Mouse (Mus musculus): ENCODE results near the gene Trim44.

The Trim44 gene

DNA sequence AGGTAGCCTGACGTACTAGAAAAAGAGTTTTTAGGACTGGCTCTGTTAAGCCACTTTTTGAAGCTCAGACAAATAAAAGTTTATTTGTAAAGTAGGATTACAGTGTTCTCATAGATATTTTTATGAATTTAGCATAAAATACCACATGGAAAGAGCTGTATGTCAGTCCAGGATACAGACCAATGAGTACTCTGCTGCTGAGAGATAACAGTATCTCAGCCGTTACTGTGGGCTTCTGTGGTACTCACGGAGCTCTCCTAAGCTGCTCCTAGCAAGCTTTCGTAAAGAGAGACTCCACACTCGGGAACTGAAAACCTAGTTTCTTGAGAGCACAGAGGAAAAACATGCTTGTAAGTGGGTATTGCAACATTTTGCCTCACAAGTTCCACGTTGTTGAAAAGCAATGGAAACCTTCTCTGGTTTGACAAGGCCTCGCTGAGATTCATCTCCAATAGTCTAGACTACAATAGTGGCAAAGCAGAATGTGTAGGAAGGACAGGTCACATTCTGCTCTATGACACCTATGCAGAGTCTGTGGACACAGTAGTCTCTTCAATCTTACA is 41.6 kb downstream of the Trim44 start:
- no peak for DNase-seq (ENCODE audit: inconsistent ontology term)

DNA sequence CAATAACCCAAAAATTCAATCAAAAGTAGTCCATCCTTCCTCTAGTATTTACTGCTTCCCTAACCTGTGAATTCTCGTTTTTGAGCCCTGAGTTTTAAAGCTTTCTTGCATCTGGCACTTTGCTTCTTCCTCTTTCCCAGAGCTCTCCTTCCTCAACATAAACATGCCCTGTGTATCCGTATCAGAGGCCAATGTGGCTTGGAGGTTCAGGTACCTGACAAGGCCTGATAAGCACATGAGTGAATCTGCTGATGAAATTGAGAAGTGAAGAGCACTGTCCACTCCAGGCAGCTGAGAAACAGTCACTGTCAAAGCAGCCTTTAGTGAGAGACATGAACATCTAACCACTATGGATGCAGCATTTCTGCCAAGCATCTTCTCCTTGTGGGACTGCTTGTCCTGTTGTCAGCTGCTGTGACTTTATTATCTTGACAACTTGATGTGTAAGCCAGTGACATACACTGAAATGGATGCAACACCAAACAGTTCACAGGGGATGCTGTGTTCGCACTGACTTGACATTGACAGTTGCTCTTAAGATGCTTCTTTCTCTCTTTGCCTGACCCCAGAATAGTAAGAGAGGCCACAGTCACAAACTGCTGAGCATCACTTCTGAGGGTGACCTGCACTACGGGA is 42.9 kb downstream of the Trim44 start:
- no peak for DNase-seq (ENCODE audit: inconsistent ontology term)

DNA sequence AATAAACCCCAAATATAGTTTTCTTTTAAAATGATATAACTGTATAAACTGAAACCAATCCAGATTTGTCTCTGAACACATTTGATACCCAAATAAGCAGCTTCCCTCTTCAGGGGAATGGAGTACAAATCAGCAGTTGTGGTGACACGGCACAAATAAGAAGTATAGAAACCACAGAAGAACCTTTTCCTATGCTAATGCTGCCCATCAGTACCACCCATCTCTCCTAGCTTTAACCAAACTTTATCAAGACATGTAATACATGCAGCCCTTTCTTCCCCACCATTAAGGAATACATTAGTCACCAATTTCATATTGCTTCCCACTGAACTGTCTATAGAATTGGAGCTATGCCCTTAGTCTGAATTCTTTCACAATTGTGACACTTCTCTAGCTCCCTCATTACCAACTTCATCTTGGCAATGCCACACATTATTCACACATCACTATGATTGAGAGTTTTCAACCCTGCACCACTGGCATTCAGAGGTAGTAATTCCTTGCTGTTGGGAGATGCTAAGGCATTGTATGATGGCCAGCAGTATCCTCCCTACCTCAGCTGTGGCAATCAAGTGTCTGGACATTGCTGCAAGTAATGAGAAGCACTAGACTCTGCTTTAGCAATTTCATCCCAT is 44.6 kb downstream of the Trim44 start:
- DNase-seq (ENCODE audit: inconsistent ontology term) = peak; percentile 56

DNA sequence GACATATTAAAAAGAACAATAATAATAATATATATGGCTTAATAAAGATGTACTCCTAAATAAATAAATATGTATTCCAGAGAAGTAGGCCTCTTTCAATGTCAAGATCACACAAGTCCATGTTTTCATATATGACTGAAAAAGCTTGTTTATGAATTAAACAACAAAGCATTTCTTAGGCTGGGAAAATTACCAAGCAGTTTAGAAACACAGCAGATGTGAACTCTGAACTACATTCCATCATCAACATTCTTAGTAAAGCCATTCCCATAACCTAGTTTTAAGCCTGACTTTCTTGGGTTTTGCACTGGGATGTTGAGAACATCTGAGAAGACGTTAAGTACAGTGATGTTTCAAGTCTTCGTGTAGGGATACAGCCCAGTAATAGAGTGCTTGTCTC is 45.4 kb downstream of the Trim44 start:
- DNase-seq (ENCODE audit: inconsistent ontology term) = no peak

DNA sequence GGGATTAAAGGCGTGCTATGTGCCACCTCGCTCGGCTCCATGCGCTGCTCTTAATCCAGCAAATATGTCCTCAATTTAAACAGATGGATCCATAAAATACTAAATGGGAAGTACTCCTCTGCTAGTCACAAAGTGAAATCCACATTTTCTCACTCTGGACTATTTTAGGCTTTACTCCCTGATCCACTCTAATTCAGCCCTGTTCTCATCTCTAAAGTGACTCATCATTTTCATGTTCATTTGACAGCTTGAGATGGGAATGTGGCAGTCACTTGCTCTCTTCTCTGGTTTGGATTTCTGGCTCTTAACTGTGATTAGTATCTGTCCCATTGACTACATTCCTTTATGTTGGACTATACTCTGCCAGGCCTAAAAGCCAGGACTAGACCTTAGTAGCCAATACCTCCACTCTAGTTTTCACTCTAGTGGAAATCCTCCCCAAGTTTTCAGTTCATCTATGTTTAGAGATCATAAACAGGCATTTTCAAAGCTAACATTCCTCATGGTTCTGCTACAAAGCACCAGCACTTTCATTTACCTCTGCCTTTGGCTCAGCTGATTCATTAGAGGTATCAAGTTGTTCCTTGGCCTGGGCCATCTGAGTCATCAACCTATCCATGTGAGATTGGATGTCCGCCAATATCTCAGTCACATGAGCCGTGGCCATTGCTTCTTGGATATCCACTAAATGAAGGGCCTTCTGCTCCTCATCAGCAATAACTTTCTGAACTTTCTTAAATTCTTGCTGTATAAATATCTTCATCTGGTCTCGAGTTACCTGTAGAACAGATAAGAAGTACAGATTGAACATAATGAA is 50.5 kb downstream of the Trim44 start:
- DNase-seq (ENCODE audit: inconsistent ontology term) = peak; percentile 78

DNA sequence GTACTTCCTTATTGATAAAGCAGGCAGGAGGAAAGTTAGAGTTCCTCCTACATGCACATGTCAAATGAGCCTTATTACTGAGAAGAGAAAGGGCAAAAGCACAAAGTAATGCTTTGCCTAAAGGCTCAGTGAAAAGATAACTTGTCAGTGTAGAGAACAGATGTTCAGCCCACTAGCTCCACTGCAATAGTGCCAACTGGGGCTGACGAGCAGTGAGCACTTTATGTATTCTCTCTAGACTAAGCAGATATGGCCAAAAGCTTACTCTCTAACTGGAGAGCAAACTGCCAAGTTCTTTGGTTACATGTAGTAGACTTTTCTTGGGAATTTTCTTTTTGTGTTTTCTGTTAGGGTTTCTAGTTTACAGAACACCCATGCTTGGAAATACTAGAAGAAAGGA is 53.6 kb downstream of the Trim44 start:
- no peak for DNase-seq (ENCODE audit: inconsistent ontology term)

DNA sequence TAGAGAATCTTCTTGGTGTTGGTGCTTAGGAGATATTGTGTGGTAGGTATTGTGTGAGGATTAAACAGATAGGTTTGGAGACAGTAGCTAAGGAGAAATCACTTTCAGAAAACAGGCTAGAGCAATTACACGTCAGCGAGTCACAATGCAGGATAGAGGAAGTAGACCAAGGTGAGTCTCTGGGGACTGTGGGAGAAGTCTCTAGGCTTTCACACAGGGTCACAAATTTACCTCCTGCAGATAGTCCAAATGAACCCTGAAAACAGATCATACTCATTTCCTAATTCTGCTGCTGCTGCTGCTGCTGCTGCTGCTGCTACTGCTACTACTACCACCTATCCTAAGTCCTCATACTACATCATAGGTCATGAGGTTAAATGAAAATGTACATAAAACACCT is 66.2 kb downstream of the Trim44 start:
- DNase-seq (ENCODE audit: inconsistent ontology term) = no peak

DNA sequence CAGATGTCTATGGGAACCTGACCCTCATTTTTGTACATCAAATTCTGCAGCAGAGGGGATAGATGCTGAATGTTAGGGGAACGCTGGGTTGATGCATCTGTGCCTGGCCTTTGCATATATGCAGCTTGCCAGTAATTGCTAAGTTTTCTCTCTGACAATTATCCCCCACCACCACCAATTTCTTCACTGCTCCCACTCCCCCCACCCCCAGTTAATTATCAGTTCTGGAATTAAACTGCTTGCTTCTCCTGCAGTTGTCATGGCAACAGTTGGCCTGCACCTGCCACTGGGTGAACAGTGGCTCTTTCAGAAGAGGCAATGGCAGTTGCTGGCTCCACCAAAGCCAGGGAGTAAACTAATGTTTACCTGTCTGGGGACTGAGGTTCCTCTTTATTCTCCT is 70.8 kb downstream of the Trim44 start:
- DNase-seq (ENCODE audit: inconsistent ontology term) = no peak

DNA sequence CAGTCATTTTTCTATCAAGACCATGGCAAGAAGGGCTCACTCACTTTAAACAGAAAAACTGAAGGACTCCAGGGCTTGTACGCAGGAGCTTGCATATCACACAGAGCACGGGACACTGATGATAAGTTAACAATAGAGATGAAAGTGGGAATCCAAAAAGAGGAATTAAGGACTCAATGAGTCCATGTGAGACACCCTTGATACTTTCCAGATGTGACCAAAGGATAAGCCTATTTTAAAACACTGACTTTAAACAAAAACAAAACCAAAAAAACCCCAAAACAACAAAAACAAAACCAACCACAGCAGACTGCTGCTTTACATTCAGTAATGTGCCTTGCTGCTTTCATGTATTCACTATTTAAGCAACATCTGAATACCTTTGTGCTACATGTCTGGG is 75.7 kb downstream of the Trim44 start:
- DNase-seq (ENCODE audit: inconsistent ontology term) = no peak

DNA sequence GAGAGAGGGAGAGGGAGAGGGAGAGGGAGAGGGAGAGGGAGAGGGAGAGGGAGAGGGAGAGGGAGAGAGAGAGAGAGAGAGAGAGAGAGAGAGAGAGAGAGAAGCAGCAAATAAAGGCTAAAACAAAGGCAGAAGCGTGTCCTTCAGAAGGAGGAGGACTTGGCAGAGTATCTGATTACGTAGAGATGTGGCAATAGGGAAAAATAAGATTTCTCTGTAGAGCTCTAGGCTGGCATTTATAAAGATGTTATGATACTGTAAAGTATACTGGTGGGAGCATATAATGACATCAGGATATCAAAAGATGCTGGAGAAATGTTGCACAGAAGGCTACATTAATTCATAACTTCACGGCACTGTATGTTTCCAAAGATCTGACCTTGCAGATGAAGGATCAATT is 76.5 kb downstream of the Trim44 start:
- DNase-seq (ENCODE audit: inconsistent ontology term) = no peak

DNA sequence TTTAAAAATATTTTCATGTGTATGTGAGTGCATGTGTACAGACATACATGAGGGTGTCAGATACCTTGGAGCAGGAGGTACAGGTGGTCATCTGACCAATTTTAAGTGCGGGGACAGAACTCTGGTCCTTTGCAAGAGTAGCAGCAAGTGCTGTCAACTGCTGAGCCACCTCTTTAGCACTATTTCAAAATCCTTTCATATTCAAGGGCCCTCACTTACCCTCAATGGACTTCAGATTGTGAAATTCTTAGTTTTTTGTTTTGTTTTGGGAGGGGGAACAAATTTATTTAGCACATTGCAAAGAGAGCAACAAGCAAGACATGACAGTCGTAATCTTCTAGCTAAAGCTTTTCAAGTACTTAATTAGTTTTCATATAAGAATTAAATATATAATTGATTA is 81.7 kb downstream of the Trim44 start:
- no peak for DNase-seq (ENCODE audit: inconsistent ontology term)

DNA sequence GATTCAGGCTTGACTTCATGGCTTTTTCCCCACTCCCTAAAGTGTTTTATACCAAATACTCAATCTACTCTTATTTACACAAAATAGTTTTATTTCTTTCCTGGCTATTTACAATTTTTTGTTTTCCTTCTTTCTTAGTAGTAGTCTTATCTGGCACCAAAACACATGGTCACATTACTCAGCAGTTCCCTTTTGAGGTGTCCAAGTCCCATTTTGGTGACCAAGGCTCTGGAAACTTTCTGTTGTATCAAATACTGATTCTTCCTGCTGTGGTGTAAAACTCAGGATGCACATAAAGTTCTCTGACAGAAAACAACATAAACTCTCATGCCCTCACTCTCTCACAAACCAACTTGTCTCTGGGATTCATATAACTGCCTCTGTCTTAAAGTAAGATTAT is 83.3 kb downstream of the Trim44 start:
- DNase-seq (ENCODE audit: inconsistent ontology term) = no peak

DNA sequence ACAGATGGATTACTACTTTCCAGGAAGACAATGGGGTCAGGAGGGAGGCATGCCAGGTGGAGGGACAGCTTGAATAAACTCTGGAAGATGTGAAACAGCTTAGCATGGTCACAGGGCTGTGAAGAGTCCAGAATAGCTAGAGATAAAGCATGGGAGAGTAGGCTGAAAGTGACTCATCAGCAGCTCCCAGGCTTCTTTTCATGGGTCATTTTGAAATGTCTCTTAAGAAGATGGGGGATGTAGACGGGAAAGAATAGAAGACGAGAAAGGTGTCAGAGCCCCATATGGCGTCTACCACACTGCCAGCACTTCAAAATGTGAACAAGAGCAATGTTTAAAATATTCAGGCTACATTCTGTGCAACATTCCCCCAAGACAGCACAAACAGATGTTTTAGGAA is 91.1 kb downstream of the Trim44 start:
- no peak for DNase-seq (ENCODE audit: inconsistent ontology term)

DNA sequence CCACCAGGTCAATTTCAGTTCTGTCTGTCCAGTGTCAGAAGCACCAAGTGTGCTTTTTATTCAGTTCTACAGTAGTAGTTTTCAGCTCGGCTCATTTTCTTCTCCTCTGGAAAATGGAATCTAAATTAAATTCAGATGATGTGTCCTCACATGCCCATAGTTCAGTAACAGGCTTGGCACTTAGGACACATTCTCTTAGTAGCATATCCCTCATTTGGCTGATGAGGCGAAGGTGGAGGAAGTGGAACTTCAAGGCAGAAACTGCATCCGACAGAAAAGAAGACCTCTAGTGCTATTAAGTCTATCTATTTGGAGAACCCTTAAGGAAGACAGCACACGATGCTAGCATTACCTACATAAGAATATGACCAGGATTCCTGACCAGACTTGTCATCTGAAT is 92.5 kb downstream of the Trim44 start:
- no peak for DNase-seq (ENCODE audit: inconsistent ontology term)

DNA sequence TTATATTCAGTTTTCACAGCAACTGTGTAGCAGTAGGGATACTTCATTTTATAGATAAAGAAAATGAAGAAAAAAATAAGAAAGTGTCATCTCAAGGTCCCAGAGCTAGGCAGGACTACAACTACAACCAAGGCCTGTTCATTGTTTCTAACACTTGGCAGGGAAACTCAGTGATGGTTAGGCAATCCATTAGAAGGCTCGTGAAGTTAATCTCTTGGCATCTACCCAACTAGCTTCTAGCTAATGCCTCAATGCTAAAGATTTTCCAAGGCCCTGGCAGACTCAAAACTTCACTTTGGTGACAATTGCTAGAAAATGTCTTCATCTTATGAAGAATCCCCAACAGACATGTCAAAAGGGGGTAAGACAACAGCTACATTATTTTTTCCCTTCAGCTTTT is 93.0 kb downstream of the Trim44 start:
- no peak for DNase-seq (ENCODE audit: inconsistent ontology term)

DNA sequence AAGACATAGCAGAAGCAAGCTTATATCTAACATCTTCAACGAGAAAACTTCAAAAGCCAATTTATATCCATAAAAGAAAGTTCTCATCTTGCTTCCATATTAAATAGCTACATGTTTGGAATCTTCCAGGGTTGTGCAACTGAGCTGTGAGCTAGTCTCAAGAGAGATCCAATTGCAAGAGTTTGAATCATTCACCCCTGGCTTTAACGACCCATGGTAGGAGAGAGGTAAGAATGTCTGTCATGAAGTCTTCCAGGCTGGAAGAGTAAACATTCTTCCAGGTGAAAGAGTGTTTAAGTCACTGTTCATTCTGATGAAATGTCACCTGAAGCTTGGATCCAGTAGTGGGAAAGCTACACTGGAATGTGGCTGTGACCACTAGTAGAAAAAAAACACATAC is 93.6 kb downstream of the Trim44 start:
- DNase-seq (ENCODE audit: inconsistent ontology term) = no peak

DNA sequence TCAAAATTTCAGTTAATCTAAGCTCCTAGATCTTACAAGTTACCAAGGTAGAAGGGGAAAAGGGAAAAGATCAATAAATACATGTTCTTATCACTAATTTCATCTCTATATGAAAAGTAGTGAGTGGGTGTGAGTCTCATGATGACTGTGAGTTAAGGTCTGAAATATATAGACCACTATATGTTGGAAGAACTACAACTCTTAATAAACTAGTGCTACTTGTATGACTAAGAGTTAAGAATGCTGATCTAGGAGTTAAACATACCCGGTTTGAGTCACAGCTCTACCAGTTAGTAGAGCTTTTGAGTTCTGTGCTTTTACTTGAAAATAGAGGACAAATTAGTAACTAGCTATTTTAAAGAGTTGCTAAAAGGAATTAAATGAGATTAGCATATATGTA is 94.7 kb downstream of the Trim44 start:
- no peak for DNase-seq (ENCODE audit: inconsistent ontology term)

DNA sequence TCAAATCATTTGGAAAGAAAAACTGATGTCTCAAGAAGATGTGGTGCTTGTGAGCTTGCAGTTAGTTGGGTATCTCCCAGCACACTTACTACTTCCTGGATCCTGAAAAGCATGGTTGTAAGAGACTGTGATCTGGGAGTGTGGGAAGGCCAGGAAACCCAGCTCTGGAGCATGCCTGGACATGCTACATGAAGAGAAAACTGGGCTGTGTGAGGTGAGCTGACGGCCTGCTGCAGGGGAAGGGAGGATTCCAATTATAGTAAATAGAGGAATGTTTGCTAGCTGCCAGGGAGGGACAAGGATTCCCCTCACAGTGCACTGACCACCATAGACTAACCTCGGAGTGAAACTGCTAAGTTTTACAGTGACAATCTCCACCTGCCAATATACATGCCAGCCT is 104.4 kb downstream of the Trim44 start:
- DNase-seq (ENCODE audit: inconsistent ontology term) = peak; percentile 10

DNA sequence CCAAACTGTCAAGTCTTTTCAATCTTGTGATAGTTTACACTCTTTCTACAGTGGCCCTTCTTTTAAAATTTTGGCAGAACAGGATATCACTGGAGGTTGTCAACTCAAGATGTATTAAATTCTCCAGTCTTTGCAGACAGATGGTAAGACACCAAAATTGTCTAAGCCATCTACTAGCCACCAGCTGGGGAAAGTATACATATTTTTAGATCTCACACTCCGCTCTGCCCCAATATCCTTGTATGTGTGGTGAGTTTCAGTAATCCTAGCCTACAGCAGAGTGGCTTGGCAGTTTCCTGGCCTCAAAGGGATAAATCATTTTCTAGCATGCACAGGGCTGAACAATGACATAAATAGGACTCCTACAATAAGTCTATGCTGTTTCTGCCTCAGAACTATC is 105.1 kb downstream of the Trim44 start:
- no peak for DNase-seq (ENCODE audit: inconsistent ontology term)

DNA sequence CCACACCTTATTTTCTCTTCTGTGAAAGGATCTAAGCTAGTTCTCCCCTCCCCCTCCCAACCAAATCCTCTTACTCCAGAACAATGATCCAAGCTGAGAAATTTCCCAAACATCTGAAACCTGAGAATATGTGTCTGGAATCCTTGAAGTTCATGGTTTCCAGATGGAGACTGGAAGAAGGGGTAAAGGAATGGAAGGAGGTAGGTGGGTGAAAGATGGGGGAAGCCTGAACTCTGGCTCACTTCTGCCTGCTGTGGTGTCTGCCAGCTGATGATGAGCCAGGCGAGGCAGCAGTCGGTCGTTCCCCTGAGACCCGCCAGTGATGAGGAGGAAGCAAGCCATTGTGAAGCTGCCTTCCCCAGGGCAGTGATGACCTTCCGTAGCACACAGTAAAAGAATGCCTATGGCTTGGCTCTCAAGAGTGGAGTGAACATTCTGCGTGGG is 112.8 kb downstream of the Trim44 start:
- DNase-seq (ENCODE audit: inconsistent ontology term) = peak; percentile 34

DNA sequence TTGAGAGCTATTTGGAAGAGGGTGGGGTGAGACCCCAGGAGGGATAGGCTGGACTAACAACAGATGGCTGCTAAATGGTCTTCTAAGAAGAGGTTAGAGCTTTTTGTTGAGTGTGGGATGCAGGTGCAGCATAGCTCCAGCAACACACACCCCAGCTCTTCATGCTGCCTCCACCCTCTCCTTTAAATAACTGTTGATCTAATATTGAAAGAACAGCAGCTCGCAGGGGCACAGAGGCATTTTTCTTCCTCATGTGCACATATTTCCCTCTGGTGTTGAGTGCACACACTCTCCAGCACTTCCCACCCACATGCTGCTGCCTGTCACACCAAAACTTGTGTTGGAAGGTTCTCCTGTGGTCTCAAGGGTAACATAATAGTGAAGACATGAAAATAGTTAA is 114.4 kb downstream of the Trim44 start:
- DNase-seq (ENCODE audit: inconsistent ontology term) = no peak

DNA sequence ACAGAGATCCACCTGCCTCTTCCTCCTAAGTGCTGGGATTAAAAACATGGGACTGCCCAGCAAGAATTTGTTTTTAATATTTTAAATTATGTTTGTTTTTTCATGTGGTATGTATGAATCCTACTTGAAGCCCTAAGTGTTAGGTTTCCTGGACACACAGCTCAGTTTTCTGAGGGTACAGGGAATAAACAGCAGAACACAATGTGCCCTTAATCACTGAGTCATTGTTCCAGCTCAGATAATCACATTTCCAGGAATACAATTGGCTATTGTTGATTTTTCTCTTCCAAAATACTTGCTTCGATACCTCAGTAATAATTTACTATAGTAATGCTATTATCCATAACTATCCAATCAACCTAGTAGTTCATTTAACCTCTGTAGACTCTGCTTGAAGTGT is 115.6 kb downstream of the Trim44 start:
- DNase-seq (ENCODE audit: inconsistent ontology term) = no peak

DNA sequence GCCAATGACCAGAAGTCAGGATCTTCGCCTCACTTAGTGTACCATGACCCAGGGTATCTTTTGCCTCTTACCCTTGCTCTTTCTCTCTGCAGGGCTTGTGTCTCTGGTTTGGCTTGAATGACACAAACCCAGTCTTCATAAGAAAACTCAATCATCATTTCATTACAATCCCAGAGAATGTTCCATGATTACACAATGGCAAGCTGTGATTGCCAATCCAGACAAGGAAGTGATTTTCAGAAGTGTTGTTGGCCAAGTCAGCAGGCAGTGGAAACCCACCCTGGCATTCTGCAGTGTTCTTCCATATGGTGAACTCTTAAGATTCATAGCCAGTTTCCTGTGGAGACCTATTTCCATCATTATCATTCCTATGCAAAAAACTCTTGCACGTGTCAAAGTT is 116.1 kb downstream of the Trim44 start:
- no peak for DNase-seq (ENCODE audit: inconsistent ontology term)

All from Muller cell, postnatal 12 days (primary cell).